Mouse (Mus musculus) left cerebral cortex, adult 11 months (tissue): ENCODE measurements at regions not wholly inside any gene's neighbourhood (a gene's known extent, or its start where the extent isn't known, plus 50 kb on each side); places are given as distances from the start of the nearest gene placed in this dataset.
"Not testable (repeated sequence)": the region's sequence is repeated elsewhere in the genome, so short reads cannot be mapped to it uniquely, and the experiment has no call there.

Experiments
- DNase-seq: peaks from one replicate; pipeline ENCODE4 v3.0.0; 2022; ENCODE audit warnings: low spot score

GRCm38 (mm10) chr6:6387571-6387970 lies 170.6 kb upstream of the Slc25a13 start:
- no peak for DNase-seq

GRCm38 (mm10) chr6:6384971-6385370 lies 168.0 kb upstream of the Slc25a13 start:
- no peak for DNase-seq

- no peak for DNase-seq
These were observed 167.5 kb upstream of the Slc25a13 start for GRCm38 (mm10) chr6:6384441-6384840.

- no peak for DNase-seq
These were observed 155.4 kb upstream of the Slc25a13 start for GRCm38 (mm10) chr6:6372421-6372820.

- DNase-seq, result no peak
These were observed 154.6 kb upstream of the Slc25a13 start for GRCm38 (mm10) chr6:6371444-6372093.

- no peak for DNase-seq
These were observed 147.1 kb upstream of the Slc25a13 start for GRCm38 (mm10) chr6:6364037-6364436.

GRCm38 (mm10) chr6:6362678-6363354 lies 145.8 kb upstream of the Slc25a13 start:
- no peak for DNase-seq

- DNase-seq, result not testable (repeated sequence)
These were observed 144.2 kb upstream of the Slc25a13 start for GRCm38 (mm10) chr6:6361181-6361580.

GRCm38 (mm10) chr6:6357477-6357876 lies 140.5 kb upstream of the Slc25a13 start:
- no peak for DNase-seq

- no peak for DNase-seq
These were observed 140.0 kb upstream of the Slc25a13 start for GRCm38 (mm10) chr6:6356967-6357366.

GRCm38 (mm10) chr6:6335251-6335650 lies 118.3 kb upstream of the Slc25a13 start:
- DNase-seq, result no peak

- no peak for DNase-seq
These were observed 113.3 kb upstream of the Slc25a13 start for GRCm38 (mm10) chr6:6330271-6330670.

GRCm38 (mm10) chr6:6325516-6325915 lies 108.5 kb upstream of the Slc25a13 start:
- no peak for DNase-seq

GRCm38 (mm10) chr6:6316725-6317124 lies 99.8 kb upstream of the Slc25a13 start:
- no peak for DNase-seq

GRCm38 (mm10) chr6:6313171-6313570 lies 96.2 kb upstream of the Slc25a13 start:
- DNase-seq, result peak; percentile 10

- DNase-seq, result no peak
These were observed 93.2 kb upstream of the Slc25a13 start for GRCm38 (mm10) chr6:6310213-6310612.

- no peak for DNase-seq
These were observed 90.6 kb upstream of the Slc25a13 start for GRCm38 (mm10) chr6:6307618-6308017.

GRCm38 (mm10) chr6:6303767-6304166 lies 86.8 kb upstream of the Slc25a13 start:
- DNase-seq, result no peak

- DNase-seq, result no peak
These were observed 84.1 kb upstream of the Slc25a13 start for GRCm38 (mm10) chr6:6301001-6301510.

- no peak for DNase-seq
These were observed 82.2 kb upstream of the Slc25a13 start for GRCm38 (mm10) chr6:6298867-6299852.

GRCm38 (mm10) chr6:6295551-6295950 lies 78.6 kb upstream of the Slc25a13 start:
- DNase-seq, result not testable (repeated sequence)

- no peak for DNase-seq
These were observed 74.8 kb upstream of the Slc25a13 start for GRCm38 (mm10) chr6:6291781-6292180.
